Mouse (Mus musculus): ENCODE measurements around the gene Rbfox2.

The Rbfox2 gene

DNA sequence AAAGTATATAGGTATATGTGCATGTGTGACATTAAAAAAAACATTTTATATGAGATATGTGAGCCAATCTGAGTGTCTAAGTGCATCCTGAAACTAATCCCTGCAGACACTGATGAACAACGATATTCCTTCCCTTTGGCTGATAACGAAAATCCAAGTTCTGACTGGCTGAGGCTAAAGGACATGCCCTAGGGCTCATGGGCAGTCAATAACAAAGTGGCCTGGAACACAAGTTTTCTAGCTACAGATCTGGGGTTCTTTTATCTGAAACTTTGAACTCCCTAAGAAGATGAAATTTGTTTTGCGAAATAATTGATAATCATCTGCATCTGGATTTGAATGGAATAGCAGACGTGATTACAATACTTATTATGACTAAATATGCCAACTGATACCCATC, 66.2 kb downstream of the Rbfox2 start:
- DNase-seq (ENCODE audit: extremely low read depth, insufficient read length, low spot score): no peak

DNA sequence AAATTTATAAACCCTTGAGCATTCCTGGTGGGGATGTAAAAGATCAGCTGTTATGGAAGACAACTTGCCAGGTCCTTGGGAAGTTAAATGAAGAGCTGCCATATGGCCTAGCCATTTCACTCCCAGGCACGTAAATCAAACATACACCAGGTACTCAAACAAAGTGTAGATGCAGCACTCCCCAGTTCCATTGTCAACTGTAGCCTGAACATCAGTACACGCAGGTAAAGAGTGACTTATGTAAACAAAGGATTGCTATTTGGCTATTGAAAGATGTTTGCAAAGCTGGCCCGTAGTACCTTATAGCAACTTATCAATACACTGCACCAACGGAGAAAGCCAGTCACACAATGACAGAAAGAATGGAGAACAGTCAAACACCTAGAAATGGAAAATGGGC, 67.2 kb downstream of the Rbfox2 start:
- DNase-seq (ENCODE audit: extremely low read depth, insufficient read length, low spot score): no peak

DNA sequence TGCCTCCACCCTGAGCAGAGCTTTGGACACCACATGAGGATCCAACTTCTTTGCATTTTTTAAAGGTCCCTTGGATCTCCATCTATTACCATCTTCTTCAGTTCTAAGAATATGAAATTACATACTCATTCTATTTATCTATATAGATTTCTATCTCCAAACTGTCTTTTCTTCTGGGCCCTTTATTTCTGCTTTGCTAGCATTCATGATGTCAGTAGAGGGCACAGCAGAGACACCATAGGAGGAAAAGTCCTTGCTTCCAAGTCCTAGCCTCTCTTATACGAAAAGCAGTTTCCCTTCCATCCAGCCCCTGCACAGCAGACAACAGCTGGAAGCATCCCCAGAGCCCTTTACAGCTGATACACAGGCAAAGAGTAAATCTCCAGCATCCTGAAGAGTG, 69.1 kb downstream of the Rbfox2 start:
- DNase-seq (ENCODE audit: extremely low read depth, insufficient read length, low spot score): no peak

DNA sequence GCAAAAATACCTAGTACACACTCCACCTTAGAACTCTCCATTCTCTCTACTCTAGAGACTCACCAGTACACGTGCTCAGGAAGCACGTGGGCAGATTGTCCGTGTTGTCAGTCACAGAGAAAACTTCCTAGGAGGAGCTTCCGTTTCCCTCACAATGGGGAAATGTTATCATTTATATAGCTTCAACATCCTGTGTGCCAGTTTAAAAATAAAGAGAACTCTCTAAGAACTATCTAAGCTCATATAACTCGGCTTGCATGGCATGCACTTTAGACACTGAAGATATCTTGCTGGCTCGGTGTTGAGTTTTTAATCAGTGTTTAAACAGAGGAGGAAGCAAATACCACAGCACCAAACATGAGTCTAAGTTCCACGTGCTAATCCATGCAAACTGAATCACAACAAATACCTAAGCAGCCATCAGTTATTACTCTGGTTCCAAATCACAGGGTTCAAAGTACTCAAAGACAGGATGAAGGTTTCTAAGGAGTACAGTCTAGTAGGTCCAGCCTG, 70.7 kb downstream of the Rbfox2 start:
- DNase-seq (ENCODE audit: extremely low read depth, insufficient read length, low spot score): no peak

DNA sequence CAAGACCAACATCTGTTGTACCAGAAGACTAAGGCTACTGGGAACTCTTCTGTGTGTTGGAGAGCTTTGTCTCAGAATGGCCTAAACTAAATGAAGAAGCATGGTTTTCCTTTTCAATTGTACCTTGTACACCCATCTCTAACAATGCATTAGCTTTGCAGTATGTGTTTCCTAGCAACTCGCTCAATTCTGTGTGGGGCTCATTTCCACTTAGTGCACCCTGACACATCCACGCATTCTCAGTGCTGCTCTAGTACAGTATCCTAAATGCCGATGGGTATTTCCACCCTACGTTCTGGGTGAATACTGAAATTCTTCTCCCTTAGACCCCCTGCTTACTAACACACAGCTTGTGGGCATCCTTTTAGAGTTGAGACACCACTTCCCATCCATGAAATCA, 71.3 kb downstream of the Rbfox2 start:
- DNase-seq (ENCODE audit: extremely low read depth, insufficient read length, low spot score): no peak

DNA sequence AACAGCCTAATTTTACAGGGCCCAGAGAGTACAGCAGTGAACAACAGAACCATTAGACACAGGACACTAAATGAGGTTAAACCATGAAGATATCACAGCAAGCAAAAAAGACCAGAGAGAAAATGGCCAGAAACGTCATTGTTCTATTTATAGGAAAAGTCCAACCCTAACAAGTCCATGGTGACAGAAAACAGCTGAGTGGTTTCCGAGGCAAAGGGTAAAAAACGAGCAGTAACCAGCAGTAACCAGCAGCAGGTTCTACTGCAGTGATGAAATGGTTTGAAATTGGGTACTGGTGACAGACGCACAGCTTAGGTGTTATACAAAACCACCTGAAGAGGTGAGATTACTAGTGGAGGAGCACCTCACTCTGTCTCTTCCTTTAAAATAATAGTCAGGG, 72.5 kb downstream of the Rbfox2 start:
- DNase-seq (ENCODE audit: extremely low read depth, insufficient read length, low spot score): no peak

DNA sequence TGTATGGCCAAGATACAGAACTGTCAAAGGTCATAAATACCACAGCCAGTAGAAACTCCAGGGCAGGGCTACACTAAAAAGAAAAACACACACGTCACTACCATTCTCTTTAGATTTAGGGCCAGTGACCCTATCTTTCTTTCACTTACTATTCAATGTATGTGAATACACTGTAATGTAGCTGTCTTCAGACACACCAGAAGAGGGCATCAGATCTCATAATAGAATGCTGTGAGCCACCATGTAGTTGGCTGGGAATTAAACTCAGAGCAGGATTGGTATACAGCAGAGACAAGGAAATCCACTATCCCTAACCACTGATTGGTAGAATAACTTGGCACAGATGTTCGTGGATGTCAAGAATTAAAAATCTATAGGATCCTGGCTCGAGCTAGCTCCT, 76.7 kb downstream of the Rbfox2 start:
- DNase-seq (ENCODE audit: extremely low read depth, insufficient read length, low spot score): no peak

DNA sequence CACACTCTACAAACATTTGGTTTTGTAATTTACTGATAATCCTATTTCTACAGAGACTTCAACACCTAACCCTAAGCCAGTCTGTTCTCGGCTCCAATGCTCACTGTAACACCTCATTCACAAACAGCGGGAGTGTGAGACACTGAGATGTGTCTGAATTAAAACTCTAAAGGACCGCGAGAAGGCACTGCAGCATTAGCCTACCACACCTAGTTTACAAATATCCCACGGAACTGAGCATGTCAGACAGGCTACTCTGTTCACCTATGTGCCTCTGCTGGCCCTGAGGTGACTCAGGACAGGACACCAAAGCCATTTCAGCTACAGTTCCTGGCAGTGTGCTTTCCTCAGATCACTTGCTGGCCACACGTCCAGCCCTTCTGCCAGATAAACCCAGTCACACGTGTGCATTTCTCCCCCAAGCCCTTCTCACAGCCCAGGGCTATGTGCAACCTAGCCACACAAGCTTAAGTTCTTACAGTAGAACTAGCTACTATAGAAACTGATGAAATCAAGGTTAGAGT, 79.9 kb downstream of the Rbfox2 start:
- DNase-seq (ENCODE audit: extremely low read depth, insufficient read length, low spot score): no peak

DNA sequence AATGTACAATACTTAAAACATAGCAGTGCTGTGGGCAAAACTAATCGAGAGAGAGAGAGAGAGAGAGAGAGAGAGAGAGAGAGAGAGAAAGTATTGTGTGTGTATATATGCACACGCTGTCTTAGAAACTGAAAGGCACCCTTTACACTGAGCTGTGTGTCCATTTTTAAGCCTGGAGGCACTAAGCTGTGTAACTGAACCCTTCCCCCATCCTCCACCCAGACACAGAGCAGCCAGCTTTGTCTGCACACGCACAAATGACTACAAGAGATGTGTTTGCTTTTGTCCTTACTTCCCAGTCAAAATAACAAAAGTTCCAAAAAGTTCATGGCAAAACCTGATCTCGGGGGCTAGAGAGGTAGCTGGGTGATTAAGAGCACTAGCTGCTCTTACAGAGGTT, 80.9 kb downstream of the Rbfox2 start:
- DNase-seq (ENCODE audit: extremely low read depth, insufficient read length, low spot score): no peak

DNA sequence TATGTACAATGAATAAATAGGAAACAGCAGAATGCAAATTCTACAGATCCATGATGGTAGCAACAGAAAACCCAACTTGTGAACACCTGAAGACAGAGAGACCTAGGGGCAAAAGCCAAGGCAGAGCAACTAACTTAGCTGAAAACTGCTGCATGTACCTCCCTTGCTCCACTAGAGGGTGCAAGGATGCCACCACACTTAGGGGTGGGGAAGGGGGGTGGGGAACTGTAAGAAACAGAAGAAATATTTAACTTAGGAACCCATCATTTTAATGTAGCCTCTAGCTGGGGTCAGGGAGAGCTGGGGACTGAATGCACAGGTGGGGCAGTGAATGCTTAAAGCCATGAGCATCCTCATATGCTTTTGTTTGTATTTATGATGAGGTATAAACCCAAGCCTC, 81.5 kb downstream of the Rbfox2 start:
- peak; percentile 25 for DNase-seq (ENCODE audit: extremely low read depth, insufficient read length, low spot score)

DNA sequence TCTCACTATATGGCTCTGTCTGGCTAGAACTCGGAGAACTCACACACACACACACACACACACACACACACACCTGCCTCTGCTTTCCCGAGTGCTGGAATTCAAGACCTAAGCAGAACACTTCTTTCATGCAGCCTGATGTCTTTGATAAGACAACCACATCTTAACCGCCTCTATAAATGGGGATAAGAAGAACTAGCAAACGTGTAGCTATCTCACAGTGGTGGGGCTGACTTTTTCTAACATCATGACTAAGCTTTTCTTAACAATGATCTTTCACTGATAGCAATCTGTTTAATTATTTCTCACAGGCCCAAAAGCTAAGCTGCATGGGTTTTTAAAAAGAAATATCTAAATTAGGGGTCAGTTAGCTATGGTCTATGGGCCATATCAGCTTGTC, 86.0 kb downstream of the Rbfox2 start:
- no peak for DNase-seq (ENCODE audit: extremely low read depth, insufficient read length, low spot score)

DNA sequence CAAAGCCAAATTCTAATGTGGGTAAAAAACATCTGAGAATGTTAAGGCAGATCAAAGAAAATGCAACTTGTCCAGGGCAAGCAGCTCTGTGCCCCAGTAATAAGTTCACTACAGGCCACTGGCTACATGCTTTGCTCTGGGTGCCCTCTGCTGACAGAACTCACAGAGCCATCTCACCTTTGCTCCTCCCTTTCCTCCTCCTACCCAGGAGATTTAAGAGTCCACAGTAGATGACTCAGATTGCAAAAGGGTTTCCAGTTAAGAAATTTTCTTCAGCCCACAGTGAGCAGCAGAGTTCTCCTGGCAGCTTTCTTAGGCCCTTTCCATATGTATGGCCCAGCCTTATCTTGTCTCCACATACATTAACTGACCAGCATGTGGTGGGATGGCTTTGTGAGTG, 86.7 kb downstream of the Rbfox2 start:
- peak; percentile 63 for DNase-seq (ENCODE audit: extremely low read depth, insufficient read length, low spot score)

DNA sequence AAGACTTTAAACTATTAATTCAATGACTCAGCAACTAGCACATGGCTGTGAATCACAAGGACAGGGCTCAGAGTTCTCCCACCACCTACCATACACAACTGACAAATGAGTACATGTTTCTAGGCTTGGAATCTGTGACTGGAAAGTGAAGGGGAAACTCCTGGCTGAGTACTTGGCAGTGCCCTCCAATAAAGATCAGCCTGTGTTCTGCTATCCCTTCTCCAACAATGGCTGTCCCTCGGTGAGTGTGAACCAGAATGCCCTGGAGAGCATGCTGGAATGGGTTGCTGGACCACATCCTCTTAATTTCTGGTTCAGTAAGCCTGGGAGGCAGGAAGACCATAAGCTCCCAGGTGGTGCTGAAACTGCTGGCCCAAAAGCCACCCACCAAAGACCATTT, 87.2 kb downstream of the Rbfox2 start:
- DNase-seq (ENCODE audit: extremely low read depth, insufficient read length, low spot score): peak; percentile 30

DNA sequence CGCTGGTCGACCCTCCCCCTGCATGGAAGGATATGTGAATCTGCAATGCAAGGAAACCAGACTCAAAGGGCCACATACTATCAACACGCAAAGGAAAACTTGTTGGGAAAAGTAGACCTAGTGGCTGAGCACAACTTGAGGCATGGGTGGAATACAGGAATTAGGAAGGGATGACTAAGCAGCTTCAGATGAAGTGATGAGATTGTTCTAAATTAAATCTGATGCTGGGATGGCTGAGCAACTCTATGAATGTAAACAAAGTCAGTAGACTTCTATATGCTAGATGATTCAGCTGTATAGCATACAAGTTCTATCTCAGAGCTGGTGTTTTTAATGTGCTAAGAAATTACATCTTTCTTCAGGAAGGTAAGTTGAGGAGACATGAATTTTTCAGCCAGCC, 88.8 kb downstream of the Rbfox2 start:
- DNase-seq (ENCODE audit: extremely low read depth, insufficient read length, low spot score): no peak

DNA sequence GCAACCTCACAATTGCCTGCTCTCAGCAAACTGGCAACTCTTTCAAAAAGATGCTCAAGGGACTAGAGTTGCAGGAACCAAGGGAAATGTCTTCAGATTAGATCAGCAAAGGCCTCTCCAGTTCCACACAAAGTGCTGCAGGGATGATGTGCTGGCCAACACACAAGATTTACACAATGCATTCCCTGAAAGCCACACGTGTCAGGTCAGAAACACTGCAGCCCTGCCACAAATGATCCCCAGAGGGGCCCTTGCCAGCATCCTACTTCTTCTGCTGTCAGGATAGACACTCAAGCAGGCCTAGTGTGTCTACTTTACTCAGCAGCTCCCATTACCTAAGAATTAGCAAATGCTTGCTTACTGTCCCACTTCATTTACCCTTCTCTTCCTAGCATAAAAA, 89.3 kb downstream of the Rbfox2 start:
- DNase-seq (ENCODE audit: extremely low read depth, insufficient read length, low spot score): no peak

DNA sequence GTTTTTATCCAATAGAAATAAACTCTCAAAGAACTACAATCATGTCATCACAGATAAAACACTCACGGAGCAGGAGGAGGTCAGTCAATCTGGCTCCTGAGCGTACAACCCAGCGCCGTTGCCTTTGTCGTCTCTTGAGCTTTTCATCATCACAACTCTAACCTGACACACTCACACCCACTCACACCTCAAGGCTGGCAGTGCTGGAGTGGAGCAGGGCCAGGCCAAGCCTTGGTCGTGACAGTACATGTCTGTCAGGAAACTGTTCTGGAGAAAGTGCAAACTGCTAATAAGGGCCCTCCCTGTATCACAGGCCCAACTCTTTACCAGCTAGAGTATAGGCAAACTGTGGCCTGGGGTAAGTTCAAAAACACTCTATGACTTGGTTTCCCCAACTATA, 90.1 kb downstream of the Rbfox2 start:
- no peak for DNase-seq (ENCODE audit: extremely low read depth, insufficient read length, low spot score)

DNA sequence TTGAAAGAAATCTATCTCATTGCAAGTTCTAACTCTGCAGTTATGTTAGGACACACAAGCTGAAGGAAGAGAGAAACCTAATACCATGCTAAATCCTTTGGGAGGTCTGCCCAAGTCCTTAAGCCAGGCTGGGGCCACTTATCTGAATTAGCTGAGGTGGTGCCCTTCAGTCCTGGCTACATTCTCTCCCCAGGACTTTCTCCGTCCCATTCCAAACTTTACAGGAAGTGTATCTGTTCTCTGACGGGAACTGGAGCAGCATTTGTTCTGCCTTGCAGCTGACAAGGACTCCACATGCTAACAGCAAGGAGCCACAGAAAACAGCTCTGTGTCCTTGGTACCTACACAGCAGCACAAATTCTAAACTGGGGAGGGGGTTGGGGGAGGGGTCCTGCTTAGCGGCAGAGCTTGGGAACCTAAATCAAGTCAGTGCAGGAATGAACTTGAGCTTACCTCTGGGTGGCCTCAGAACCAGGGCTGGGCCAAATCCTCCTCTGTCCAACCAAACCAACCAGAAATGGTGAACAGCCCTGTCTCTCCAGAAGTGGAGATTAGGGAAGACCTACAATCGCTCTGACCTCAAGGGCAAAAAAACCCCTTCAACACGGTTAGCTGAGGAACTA, 91.5 kb downstream of the Rbfox2 start:
- peak; percentile 22 for DNase-seq (ENCODE audit: extremely low read depth, insufficient read length, low spot score)

DNA sequence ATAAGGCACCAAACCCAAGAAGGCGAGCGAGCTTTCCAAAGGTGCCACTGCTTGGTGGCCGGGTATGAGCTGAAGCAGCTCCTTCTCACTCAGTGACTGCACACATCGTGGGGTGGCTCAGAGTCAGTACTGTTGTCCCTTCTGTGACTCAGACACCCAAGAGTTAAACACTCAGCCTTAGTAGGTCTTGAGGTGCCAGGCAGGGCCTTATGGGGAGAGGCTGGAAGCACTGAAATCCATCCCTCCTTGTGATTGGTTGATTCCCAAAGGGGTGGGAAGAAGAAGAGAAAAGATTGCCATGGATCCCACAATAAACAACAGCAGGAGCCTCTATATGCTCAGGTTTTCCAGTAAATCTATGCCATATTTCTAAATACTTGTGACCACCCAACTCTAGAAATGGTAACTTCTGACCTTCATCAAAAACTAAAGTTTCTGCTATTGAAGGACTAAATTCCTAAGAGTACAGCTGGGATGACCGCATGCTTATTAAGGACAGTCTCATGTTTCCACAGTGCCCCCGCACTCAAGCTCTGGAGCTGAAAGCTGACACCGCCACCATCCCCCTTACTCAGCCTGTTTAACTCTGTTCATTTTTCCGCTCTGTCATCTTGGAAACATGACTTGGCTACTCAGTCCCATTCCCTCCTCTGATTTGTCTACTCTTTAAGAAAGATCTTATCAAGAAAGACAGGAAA, 92.2 kb downstream of the Rbfox2 start:
- DNase-seq (ENCODE audit: extremely low read depth, insufficient read length, low spot score): peak; percentile 64

DNA sequence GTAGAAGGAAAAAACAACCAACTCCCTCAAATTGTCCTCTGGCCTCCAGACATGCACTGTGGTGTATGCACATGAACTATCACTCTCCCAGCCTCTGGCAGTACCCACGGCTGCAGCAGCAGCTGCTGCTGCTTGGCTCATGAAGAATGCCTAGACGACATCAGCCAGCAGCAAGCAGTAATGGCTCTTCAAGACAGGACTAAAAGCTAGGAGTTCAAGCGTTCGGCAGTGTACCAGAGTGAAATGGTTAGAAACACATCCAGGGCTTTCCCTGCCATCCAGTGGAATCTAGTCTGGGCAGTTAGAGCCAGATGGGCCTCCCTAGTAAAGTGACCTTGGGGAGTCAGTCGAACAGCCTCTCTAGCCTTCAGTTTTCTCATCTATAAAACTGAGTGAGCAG, 93.0 kb downstream of the Rbfox2 start:
- no peak for DNase-seq (ENCODE audit: extremely low read depth, insufficient read length, low spot score)

DNA sequence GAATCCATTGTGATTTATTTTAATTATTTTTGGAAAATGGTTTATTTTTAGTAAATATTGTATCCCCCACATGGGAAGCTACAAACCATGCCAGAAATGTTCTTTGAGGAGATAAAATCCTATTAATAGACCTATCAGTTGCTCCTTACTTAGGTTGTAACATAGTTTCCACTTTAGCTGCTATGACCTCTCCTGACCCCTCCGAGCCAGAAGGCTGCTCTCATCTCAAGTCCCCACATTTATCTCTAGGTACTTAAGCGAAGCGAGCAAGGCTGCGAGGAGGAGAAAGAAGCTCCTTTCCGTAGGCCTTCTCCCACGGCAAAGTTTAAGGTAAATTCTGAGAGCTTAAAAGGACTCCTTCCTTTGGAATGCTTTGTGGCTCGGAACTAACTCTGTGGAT, 94.0 kb downstream of the Rbfox2 start:
- no peak for DNase-seq (ENCODE audit: extremely low read depth, insufficient read length, low spot score)

DNA sequence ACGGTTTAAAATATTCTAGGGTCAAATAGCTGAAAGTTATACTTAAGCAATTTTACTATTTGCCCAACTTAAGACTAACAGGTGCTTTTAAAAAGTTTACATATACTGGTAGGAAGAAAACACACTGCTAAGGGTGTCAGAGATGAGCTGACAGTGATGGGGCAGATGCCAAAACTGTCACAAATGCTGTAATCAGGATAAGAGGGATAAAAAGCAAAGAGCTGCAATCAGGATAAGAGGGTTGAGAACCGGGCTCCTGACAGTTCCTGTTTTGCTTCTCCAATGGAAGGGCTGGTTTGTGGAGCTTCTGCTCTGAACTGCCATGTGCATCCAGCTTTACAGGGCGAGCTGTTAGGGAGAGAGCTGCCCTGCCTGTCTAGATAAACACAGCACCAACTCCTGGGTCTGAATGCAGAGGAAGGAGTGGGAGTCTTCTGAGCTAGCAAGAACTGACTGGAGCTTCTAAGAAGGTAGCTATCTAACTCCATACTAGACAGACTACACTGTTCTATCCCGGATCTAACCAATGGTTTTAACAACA, 94.5 kb downstream of the Rbfox2 start:
- DNase-seq (ENCODE audit: extremely low read depth, insufficient read length, low spot score): no peak

DNA sequence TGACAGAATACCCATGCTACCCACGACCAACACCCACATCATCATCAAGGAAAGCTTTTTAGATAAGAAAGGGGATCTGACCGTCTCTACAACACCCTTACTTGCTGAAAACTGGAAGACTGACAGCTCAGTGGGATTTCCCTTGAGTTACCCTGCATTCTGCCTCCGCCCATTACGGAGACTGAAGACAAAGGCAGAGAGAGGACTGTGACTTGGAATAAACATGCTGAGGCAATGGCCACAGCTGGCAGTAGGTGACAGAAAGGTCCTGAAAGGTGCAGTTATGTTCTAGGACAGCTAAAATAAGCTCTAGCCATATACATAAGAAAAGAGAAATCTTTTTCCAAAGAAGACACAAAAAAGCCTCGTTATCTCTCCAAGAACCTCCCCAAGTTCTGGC, 99.8 kb downstream of the Rbfox2 start:
- DNase-seq (ENCODE audit: extremely low read depth, insufficient read length, low spot score): no peak
